Mouse (Mus musculus): ENCODE data around the gene Snapc3. TPM values are rescaled to one million over a fixed set of nuclear protein-coding genes. Genes with fewer than 3 reads are reported as not detected.

Gene Snapc3
- polyA plus RNA-seq, 1 experiment from 2014 or later, result 31.4 TPM

Other genes starting within 250 kb of the Snapc3 start
- 1.5 and 2.2 TPM in 2 replicates for gene Ttc39b, start 93.5 kb upstream of the Snapc3 start, polyA plus RNA-seq (2015; fragmentation: Nextera tagmentation; extraction: Ambion mirVana)
- 69.0 and 82.9 TPM in 2 replicates for gene Psip1, start 68.7 kb downstream of the Snapc3 start, polyA plus RNA-seq (2015; fragmentation: Nextera tagmentation; extraction: Ambion mirVana)
- 3.5 and 3.8 TPM in 2 replicates for gene Ccdc171, start 107.8 kb downstream of the Snapc3 start, polyA plus RNA-seq (2015; fragmentation: Nextera tagmentation; extraction: Ambion mirVana)